Mouse (Mus musculus): ENCODE results near the gene Saysd1.
"Not testable (repeated sequence)": the region's sequence is repeated elsewhere in the genome, so short reads cannot be mapped to it uniquely, and the experiment has no call there.

Saysd1 gene

DNA sequence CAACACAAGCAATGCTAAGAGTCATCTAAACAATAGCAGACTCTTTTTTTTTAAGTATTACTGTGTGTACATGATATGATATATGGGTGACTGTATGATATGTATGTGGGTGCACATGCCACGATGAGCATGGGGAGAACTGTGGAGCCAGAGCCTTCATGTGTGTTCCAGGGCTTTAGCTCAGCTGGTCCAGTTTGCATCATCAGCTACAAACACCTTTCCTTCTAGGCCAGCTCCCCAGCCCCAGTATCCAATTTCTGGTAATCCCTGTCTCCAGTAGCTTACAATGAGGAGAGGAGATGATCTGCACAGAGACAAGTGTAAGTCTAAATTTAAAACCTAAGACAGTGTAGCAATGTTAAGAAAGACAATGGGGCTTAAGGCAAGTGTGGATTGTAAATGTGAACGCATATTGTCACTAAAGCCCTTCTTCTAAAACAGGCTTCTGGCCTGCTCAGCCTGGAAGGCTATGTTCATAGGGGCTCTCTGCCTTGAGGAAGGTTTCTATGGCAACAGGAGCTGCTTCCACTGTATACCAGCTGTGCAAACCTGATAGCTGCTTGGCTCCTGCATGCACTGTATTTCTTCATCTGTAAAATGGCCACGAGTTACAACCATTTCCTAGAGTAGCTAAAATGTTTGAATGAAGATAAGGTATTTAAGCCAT is 90.4 kb downstream of the Saysd1 start:
- in situ Hi-C loops (cut with MboI, MseI) = no loop called here

DNA sequence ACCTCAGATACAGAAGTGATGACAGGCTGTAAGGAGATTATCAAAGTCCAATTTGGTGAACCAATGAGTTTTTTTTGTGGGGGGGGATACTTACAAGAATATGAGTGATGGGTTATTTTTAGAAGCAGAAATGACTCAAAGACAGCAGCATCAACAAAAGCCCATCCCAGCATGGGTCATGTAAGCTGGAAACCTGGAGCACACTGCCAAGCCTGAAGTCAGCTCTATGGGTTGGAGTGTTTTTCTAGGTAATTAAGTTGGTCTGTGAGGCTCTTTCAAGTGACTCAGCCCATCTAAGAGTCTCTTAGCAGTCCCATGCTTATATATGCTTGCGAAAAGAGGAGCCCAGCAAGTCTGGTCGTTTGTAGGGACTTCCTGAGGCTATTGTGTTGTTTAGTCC is 91.0 kb downstream of the Saysd1 start:
- in situ Hi-C loops (cut with MboI, MseI) = no loop called here

DNA sequence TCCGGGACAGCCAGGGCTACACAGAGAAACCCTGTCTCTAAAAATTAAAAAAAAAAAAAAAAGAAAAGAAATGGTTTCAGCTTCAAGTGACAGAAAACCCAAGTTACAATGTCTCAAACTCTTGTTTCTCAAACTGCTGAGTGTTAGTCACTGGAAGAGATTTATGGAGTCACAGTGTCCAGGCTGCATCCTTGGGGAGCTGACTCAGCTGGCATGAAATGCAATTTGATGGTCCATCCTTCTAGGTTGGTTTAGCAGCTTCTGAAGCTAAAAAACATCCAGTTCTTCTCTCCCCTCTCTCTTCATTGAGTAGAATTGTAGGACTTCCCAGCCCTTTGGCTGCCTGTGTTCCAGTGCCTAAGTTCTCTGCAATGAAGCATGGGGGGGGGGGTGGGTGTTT is 94.3 kb downstream of the Saysd1 start:
- in situ Hi-C loops (cut with MboI, MseI) = no loop called here

GRCm38 (mm10) chr14:20041836-20042235 is 96.5 kb downstream of the Saysd1 start:
- in situ Hi-C loops (cut with MboI, MseI) = no loop called here

DNA sequence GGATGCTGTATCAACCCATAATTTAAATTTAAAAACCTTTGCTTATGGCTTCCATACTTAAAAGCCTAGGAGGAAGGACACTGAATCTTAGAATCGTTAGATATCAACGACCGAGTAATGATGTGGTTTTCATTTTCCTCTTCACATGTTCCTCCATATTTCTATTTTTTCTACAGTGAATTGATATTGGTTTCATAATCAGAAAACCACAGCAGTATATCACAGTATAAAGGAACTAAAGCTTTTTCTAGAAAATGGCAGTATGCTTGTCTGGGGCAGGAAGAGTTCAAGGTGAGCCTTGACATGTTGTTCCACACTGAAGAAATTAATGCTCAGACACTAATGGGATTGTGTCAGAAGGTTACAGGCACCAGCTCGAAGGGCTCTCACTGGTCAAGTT is 97.4 kb downstream of the Saysd1 start:
- in situ Hi-C loops (cut with MboI, MseI) = no loop called here

DNA sequence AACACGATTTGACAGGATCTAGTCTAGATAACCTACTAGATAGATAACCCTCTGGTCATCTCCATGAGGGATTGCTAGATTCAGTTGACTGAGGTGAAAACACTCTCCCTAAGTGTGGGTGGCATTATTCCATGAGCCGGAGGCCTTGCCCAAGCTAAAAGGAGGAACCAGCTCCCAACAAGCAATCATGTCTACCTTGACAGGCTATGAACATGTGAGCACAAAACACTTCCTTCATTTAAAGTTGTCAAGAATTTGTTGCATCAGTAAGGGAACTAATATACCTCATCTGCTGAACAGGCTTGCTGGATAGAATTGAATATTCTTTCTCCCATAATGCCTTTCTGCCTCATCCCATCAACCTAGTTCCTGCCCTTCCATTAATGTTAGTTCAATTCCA is 98.5 kb downstream of the Saysd1 start:
- in situ Hi-C loops (cut with MboI, MseI) = no loop called here

GRCm38 (mm10) chr14:20032738-20033116 is 105.6 kb downstream of the Saysd1 start:
- in situ Hi-C loops (cut with MboI, MseI) = no loop called here

DNA sequence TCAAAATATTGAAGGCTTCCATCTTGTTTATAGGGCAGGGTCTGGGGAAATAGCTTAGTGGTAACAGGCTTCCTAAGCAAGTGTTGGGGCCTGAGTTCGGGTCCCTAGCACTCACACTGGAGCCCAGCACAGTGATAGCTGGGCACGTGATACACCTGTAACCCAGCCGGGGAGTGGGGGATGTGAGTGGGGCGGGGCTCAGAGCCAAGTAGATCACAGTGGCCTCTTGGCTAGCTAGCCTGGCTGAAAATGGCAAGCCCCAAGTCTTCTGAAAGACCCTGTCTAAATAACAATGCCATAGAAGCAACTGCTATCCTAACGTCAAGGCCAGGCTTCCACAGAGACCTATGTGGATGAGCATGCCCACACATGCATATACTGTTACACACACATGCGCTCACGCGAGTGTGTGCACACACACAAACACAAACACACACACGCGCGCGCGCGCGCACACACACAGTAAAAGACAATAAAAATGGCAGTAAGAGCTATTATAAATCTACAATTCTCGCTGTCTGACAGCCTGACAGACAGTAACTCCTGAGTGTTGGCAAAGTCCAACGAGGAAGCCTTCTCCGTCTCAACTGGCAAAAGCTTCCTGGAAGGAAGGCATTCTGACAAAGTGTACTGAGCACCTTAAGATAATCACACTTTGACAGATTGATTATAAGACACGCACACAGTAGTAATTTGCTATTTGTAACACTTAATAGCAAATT is 106.2 kb downstream of the Saysd1 start:
- in situ Hi-C loops (cut with MboI, MseI) = no loop called here

GRCm38 (mm10) chr14:20029606-20030005 is 108.7 kb downstream of the Saysd1 start:
- in situ Hi-C loops (cut with MboI, MseI) = no loop called here

DNA sequence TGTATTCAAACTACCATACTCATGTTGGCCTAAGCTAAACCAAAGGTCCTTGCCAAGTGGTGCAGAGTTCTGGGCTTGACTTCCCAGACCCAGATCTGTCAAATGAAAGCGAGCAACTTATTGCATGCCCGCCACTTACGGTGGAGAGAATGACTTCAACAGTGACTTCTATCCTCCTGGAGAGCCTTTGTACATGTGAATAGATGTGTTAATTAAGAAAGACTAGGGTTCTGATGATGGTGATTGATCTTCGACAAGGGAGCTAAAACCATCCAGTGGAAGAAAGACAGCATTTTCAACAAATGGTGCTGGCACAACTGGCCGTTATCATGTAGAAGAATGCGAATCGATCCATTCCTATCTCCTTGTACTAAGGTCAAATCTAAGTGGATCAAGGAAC is 110.9 kb downstream of the Saysd1 start:
- in situ Hi-C loops (cut with MboI, MseI) = not testable (repeated sequence)
